Mouse (Mus musculus) cerebral cortex, adult 2 months (tissue): Measurements from ENCODE around the gene Fez2.

Experiments used
- WGBS: fragments of 180-500 bp; shearing (Covaris S2); methylation state at CpG from one replicate; pipeline ENCODE4 v1.1.7; 2018; 5-methylcytosine and 5-hydroxymethylcytosine counted together

Gene Fez2

DNA sequence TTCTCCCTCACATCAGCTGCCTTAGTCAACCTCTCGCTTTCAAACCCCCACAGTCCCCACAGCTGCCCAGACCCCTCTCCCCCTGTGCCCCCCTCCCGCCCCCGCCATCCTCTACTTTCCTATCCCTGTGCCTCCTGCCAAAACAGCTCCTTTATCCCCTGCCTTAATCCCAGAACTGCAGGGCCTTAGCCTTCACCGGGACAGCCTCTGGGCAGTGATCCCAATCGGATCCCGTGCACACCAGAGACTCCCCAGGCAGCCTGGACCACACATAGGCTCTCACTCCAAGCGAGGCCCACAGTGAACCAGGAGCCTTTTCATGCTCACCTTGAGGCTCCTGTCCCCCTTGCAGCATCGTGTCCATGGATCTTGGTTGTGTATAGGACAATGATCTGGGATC lies 49.5 kb downstream of the Fez2 start:
- 71% methylated on average over 8 of the region's 8 CpGs for WGBS

DNA sequence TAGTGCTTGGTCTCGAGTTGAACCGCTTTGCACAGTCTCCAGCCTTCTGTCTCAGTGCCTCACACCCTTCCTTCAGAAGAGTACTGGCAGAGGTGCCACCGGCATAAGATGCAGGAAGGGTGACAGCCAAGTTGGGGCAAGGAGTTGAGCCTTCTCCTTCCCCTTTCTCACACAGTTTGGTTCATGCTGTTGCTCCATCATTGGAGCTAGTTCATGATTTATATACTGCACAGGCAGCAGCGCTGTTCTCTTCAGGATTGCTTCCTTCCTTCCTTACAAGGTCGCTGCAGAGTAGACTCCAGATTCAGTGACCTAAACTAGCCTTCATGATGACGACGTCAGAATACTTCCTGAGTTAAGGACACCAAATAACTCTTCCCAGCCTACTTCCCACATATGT lies 51.9 kb downstream of the Fez2 start:
- WGBS = 86% methylated on average over 7 of the region's 7 CpGs

DNA sequence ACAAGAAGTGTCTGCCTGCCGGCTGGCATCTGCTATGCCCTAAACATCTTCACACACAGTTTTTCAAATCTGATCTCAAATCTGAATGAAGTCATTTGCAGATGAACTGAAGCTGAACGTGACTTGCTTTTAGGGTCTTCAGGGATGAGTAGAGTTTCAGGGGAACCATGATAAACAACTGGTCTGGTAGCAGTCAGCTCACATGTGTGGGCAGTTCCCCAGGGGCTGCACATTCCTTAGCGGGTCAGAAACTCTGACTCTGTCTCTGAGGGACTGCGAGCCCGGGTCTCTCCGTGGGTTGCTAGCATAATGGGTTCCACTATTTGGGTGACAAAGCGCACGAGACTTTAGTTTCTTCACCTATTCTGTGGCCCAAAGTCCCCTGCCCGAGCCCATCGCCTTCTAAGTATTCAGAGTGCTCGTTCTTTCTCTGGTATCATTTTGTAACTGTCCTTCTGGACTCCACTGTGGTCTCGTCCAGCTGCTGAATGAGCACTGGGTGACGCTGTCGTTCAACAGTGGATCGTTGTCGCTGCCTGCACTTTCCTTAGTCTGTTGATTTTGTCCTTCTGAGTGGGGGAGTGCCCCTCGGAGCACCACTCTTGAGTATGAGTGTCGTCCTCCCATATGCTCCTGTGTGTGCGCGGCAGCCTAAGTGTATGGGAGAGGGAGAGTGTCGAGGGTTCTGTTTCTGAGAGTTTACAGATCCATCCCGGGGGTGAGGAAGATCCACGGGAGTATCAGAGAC lies 53.2 kb downstream of the Fez2 start:
- 93% methylated on average over 23 of the region's 23 CpGs for WGBS

DNA sequence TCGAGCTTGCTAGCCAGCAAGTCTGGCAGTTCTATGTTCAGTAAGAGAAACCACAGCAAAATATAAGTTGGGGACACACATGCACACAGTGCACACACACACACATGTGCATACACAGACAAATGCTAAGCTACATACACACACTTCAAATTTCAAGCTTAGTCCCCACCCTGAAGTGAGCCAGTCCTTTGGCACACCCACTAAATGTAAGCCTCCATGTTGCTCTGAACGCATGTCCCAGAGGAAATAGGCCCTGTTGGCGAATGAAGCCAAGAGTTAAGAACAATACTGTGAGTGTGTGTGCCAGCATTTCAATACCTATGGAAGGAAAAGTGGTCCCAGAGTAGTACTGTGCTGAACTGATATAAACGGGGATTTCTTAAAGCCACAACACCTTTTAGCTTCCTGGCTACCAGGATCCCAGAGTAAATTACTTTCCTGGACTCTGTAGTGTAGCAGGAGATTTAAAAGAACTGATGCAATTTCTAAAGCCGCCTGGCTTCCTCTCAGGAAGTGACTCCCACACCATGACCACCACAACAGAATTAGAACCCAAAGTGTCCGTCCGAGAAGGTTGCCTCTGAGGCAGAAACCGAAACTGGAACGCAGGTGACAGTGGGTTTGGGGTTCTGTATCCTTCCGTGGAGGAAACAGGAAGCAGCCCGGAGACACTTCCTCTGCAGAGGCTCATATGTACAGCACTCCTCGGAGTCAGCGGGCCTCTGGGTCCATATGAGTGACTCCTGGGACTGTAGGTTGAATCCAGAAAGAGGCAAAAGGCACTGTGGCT lies 55.8 kb downstream of the Fez2 start:
- 71% methylated on average over 13 of the region's 13 CpGs for WGBS

DNA sequence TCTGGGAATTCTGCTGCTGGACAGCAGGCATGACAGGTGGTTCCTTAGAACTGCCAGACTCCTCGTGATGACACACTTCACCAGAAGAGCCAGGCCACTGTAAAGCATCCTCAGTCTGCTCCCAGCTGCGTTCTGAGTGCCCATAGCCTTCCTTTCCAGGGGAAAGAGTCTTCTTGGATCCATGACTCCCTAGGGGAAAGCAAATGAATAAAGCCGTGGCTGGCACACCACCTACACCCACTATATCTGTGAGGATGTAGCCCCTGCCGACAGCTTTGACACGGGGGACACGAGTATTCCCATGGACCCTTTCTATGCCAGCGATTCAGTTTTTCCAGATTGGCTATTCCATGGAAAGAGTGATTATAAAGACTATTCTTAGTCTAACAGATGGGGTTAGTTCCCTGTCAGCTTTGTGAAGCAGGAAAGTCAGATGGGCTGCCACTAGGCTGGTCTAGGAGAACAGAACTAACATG lies 59.7 kb downstream of the Fez2 start:
- 47% methylated on average over 7 of the region's 7 CpGs for WGBS

DNA sequence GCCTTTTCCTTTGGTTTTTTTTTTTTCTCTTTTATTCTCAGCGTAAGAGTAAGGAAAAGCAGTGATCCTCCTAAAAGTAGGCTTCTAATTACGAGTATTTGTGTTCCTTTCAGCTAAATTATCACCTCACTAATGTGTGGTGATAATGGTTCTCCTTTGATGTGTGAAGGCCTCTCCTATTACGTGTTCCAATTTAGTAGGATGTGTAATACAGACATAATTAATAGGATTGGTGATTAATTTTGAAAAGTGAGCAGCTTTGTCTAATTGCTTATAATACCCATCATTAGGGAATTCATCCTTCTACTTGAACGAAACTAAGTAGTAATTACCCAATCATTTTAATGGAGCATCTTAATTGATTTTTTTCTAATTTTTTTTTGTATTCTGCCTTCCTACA lies 60.2 kb downstream of the Fez2 start:
- WGBS = 90% methylated on average over 4 of the region's 4 CpGs

DNA sequence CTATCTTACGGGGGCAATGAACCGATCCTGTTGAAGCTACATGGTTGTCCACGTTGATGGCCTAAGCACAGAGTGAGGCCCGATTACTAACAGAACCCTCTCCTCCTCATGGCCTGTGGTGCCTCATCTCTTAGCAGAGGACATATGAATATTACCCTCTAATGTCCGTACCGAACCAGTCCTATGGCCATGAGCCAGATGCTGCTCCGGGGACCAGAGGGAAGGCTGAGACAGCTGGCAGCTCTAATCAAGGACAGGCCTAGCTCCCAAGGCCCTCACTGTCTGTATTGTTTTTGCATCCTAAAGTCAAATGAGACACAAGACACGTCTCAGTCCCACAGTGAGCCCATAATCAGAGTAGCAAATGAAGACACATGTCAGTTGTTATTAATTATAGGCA lies 62.3 kb downstream of the Fez2 start:
- 82% methylated on average over 8 of the region's 8 CpGs for WGBS

DNA sequence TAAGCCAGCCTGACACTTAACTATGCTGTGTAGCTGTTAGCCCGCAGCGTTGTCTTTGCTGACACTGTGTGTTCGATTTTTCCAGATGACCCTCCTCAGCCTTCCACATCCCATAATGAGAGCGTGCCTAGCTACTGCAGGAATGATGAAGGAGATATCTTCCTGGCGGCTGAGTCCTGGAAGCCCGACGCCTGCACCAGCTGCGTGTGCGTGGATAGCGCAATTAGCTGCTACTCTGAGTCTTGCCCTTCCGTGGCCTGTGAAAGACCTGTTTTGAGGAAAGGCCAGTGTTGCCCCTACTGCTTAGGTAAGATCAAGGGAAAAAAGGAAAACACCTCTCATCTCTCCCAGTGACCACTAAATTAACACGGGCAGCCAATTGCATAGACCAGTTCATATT lies 63.1 kb downstream of the Fez2 start:
- 93% methylated on average over 12 of the region's 12 CpGs for WGBS

DNA sequence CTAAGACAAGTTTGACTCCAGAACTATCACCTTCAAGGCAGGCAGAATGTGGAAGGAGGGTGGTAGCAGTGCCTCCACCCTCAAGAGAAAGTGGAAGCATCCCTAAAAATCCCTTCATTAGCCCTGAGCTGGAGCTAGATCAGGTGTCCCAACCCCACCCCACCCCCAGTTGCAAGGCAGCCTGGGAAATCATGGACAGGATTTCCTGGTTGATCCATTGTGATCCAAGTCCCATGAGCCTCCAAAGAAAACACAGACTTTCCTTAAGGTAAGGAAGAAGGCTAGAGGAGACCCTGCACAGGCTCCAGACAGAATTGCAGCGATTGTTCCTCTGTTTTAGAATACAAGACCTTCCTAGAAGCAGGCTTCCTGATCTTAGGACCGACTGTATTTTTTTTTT lies 63.5 kb downstream of the Fez2 start:
- WGBS = 80% methylated on average over 2 of the region's 2 CpGs

DNA sequence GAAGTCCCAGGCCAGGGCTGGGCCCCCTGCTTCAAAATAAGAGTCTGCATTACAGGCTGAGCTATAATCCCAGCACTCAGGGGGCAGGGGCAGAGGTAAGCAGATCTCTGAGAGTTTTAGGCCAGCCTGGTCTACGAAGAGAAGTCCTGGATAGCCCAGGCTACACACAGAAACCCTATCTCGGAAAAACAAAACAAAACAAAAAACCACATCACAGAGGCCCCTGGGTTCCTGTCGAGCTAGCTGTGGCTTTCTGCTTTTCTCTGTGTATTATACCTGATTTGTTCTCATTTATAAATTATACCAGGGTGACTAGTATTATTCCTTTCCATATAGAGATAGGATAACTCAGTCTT lies 65.5 kb downstream of the Fez2 start:
- 94% methylated on average over 3 of the region's 3 CpGs for WGBS

DNA sequence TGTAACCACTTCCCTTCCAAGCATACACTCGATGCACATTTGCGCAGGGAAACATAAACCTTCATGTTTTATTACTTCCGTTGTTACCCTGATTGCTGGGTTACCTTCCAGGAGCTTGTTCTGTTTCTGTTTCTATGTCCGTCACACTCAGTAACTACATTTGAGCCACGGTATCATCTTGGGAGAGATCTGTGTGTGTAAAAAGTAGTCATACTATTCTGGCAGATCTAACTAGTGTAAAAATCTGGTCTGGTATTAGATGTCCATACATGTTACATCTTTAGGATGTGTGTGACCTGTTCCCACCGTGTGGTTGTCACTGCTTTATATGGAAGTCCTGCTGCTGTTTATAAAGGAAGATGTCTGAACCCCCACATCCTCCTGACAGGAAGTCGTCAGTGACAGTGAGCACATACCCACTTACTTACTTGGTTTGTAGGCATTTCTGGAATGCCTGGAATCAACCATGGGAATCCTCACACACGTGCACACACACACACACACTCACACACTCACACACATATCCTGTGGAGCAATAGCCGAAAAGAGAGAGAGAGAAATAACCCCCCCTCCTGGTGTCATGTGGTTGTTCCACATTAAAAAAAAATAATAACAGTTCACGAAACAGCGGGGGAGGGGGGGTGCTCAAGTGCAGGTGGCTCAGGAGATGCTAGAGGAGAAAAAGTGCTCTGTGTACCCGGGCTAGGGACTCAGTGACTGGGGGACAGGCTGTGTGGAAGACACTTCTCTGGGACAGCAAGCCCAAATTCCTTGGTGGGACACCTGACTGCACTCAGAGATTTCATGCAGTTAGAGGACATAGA lies 66.1 kb downstream of the Fez2 start:
- 74% methylated on average over 12 of the region's 12 CpGs for WGBS

DNA sequence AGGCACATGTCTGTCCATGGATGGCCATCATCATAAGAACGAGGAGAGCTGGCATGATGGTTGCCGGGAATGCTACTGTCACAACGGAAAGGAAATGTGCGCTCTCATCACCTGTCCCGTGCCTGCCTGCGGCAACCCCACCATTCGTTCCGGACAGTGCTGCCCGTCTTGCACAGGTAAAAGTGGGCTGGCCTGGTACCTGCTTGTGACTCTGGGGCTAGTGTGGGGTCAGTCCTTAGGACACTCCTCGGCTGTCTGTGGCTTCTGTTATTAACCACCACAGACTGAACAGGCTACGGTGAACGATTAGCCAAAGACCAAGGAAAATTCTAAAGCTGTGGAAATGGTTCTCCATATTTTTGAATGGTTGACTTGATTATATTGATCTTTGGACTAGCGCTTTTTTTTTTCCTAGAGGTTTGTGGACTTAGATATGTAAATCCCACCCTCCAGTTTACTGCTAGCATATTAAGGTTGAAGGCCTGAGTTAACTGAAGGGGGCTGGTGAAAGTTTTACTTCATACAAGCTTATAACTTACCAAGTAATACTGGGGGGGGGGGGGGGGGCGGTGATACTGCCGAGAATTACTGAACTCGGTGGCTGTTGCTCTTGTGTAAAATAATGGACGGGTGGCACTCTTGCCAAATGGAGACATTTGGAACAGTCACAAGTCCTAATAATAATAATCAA lies 70.7 kb downstream of the Fez2 start:
- WGBS = 96% methylated on average over 17 of the region's 17 CpGs

DNA sequence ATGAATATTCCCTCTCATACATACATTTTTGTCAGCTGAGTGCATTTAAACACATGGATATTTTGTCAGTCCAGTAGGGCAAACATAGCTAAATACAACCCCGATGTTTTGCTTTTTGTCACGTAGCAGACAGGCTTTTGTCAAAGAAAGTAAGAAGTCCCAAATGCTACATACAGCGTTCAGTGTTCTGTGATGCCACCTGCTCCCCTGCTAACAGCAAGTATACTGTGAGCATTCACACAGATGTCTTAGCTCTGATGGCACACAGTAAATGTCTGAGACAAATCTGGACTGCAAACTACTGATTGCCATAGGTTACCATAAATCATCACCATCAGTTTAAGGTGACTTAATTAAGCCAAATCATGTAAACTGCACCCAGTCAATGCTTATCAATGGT lies 74.3 kb downstream of the Fez2 start:
- WGBS = 72% methylated on average over 3 of the region's 3 CpGs

DNA sequence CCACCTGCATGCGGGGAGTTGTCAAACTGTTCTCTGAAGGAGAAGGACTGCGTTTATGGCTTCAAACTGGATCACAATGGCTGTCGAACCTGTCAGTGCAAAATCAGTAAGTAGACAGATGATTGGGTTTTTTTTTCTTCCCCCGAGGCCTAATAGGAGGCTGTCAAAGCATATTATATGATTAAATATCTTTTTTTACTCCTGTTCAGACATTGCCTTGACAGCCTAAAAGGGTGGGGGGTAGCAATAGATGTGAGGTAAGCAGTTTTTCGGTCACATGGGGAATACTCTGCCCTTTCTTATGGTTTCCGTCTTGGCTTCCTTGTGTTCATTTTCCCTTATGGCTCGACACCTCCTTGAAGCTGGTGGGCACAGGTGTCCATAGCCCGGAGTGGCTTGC lies 82.7 kb downstream of the Fez2 start:
- WGBS = 95% methylated on average over 8 of the region's 8 CpGs

DNA sequence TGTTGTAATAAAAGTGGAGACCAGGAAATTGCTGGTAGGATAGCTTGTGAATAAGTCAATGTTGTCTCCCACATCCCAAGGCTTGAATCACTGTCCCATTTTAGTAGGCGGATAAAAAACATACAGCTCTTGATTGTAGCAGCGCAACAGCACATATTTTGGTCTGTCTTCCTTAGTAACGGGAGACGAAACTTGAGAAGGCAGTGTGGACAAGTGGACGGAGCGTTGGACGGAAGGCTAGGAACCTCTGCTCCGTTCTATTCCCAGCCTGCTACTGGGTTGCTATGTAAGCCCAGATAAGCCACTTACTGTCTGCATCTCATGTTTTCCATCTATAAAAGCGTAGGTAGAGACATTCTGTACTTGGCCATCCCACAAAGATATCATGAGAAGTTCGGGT lies 84.7 kb downstream of the Fez2 start:
- WGBS = 79% methylated on average over 10 of the region's 10 CpGs

DNA sequence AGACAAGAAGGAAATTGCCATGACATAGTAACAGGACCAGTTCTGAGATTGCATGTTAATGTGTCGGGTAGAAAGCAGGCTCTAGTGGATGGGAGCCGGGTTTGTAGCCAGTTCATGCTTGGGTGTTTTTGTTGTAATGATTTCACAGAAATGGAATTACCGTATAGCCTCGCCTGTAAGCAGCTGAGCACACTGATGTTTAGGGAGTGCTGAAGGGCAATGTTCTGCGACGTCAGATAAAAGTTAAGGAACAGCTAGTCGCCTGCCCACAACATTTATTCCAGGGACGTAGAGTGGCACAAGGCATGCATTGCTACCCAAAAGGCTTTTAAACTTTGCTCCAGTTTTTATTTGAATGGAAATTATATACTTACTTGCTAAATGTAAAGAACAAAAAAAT lies 86.5 kb downstream of the Fez2 start:
- WGBS = 92% methylated on average over 8 of the region's 8 CpGs

DNA sequence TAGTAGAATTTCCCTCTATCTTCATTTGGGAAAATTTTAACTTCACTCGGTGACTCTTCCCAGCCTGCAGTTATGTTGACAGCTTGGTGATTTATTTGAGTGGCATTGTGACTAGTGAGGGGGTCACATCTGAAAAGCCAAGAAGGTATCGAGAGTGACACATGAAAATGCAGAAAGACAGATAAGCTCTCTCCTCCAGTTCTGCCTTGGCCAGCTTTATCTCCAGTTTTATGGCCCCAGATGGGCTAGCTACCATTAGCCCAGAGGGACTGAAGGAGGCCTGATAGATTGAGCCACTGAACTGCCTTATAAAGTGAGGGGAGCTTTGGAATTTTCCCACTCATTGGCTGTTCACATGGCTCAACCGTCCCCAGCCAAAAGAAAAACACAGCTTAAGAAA lies 89.7 kb downstream of the Fez2 start:
- WGBS = 88% methylated on average over 3 of the region's 3 CpGs

DNA sequence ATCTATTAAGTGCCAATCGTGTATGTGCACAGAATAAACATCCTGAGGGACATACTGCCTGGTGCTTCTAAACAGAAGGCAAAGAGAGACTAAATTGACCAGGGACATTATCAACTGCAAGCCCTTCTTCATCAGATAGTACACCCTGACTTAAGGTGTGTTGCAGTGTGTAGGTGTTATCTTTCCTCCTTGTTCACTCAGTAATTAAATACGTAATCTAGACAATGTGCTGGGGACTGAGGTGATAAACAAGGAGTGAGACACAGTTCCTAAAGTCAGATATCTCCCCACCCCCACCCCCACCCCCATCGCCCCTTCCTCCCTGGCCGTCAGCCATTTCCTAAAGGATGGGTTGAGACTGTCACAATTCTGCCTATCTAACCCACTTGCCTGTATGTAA lies 90.8 kb downstream of the Fez2 start:
- 81% methylated on average over 4 of the region's 4 CpGs for WGBS

DNA sequence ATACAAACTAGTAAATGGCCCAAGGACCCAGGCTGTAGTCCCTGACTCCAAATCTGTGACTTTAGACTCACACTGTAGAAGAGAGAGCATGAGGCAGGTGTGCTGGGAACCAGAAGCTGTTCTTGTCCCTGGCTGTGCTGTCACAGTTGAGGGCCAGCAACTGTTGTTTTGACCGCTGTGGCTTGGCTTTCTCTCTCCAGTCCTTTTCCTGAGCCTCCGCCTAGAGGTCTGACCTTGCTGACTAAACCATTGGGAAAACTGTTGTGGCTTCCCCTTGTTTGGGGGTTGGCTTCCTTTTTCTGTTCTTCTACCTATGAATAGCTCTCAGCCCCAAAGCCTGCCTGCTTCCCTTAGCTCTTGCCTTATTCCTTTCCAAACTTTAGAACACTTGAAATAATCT lies 91.6 kb downstream of the Fez2 start:
- WGBS = 60% methylated on average over 2 of the region's 2 CpGs

DNA sequence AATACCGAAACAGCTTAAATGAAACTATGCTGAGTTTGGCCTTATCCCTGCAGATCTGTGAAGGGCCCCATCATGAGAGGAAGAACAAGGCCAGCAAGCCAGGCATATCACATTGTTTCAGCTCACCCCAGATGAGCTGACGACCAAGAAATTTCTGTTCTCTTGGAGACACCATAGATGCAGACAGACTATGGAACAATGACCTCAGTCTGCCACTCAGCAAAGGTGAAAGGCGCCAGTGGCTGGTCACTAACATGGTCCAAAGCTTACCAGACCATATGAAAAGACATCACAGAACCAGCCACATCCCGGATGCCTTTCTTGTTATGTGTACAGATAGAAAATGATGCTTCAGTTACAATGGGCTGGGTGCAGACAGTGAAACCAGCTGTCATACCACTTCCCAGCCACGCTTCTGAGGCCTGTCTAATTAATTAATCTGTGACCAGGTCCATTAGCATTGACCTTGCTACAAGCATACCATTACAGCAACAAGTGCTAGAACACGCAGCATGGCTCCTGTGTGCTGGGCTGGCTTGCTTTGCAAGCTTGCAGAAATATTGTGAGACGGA lies 92.1 kb downstream of the Fez2 start:
- 91% methylated on average over 7 of the region's 7 CpGs for WGBS
